Mouse (Mus musculus) right cerebral cortex, adult 2 months (tissue): ENCODE results near the gene Recql5.
"Not testable (repeated sequence)": the region's sequence is repeated elsewhere in the genome, so short reads cannot be mapped to it uniquely, and the experiment has no call there.

ENCODE experiments used
- DNase-seq, 2 experiments: peaks; one replicate each; pipeline ENCODE4 v3.0.0; 2021 to 2022; ENCODE audit warnings: low spot score in 2 of 2

Gene Recql5

DNA sequence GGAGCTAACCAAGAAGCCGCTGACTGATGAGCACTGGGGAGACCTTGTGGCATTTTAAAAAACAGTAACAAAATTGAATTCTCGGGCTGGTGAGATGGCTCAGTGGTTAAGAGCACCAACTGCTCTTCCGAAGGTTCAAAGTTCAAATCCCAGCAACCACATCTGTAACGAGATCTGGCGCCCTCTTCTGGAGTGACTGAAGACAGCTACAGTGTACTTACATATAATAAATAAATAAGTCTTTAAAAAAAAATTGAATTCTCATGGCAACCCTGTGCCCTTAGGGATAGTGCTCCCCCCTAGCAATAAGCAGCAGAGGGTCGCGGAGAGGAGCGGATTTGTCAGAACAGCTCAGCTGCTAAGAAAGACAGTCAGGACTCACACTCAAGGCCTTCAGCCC is 69.4 kb downstream of the Recql5 start:
- no peak for DNase-seq

GRCm38 (mm10) chr11:115859143-115859945 is 73.9 kb downstream of the Recql5 start:
- peak; percentile 40 to 41 for DNase-seq

DNA sequence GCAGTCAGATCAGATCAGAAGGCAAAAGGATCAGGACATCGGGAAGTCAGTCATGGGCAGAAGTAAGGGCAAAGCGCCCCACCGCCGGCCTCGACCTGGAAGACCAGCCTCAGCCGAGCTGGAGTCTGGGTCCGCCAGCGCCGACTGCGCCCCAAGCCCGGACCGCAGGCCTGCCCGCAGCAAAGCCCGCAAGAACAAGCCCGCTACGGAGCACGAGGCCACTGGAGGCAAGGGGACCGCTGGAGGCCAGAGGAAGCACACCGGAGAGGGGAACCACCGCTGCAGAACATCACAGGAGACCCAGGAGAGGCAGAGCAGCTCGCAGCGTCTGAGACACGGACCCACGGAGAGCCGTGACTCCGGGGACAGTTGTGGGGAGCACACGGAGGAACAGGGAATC is 74.9 kb downstream of the Recql5 start, which contains the start of gene Myo15b:
TSS of gene Myo15b (plus strand) at position 53 of the 400 bp plus-strand sequence.
- DNase-seq: no peak

GRCm38 (mm10) chr11:115857936-115858335 is 75.3 kb downstream of the Recql5 start:
- no peak for DNase-seq

DNA sequence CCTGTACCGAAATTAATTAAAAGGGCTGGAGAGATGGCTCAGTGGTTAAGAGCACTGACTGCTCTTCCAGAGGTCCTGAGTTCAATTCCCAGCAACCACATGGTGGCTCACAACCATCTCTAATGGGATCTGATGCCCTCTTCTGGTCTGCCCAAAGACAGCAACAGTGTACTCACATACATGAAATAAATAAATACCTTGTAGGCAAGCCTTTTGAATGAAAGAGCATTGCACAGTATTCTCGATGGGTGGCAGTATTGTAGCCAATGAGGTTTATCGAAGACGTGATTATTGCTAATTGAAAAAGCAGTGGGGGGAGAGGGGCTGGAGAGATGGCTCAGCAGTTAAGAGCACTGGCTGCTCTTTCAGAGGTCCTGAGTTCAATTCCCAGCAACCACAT is 76.1 kb downstream of the Recql5 start:
- DNase-seq: not testable (repeated sequence)

- DNase-seq: peak; percentile 14 to 35
These were observed 78.6 kb downstream of the Recql5 start for GRCm38 (mm10) chr11:115854674-115855073.

DNA sequence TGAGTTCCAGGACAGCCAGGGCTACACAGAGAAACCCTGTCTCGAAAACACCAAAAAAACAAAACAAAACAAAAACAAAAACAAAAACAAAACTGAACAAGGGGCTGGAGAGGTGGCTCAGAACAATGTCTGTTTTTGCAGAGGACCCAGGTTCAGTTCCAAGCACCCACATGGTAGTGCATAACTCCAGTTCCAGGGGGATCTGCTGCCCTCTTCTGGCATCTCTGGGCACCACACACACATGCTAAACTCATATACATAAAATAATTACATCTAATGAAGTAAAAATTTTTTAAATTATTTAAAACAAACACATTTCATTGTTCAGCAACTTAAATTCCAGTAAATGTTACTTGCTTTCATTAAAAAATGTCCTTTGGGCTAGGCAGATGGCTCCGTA is 87.5 kb downstream of the Recql5 start:
- no peak for DNase-seq

DNA sequence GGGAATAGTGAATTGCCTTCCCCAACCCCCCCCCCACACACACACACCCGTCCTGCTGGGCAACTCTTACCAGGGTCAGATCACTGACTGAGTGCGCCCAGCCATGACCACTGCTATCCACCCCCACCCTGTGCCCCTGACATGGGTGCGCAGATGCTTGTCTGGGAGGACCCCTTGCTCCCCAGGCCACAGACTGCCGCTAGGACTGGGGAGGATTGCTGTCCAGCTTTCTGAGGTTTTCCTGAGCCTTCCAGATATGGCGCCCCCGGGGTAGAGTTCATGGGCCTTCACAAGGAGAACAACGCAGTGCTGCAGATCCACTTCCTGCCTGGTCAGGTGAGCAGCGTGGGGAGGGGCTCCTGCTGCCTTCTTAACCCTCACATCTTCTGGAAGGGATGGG is 89.0 kb downstream of the Recql5 start:
- no peak for DNase-seq

GRCm38 (mm10) chr11:115843891-115844239 is 89.4 kb downstream of the Recql5 start:
- DNase-seq: no peak

DNA sequence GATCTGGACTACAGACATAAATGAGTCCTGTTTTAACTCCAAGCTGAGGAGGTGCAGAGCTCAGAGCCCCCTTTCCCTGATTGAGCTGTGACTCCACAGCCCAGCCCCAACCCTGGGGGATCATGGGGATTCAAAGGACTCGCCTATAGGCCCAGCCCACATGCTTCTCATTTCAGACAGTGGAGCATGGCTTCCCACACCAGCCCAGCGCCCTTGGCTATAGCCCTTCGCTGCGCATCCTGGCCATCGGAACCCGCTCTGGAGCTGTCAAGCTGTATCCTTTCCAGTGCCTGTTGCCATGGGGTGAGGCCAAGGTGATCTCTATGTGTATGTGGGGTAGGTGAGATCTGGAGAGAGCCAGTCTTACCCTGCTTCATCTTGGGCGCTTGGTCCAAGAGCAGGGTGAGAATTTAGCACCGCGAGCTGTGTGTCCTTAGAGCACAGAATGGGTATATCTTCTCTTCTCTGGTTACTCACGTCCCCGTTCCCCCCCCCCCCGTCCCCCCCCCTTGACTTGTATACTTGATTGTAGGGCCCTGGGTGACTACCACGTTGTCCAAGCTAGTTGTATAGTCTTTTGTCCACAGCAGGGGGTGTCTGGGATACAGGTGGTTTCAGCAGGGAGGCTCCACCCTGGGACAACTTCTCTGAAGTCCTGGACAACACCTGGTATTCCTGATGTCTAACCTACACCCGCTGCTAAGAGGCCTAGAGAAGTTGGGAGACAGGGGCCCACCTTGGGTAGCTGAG is 90.0 kb downstream of the Recql5 start:
- DNase-seq: no peak
